Mouse (Mus musculus): ENCODE data around the gene Serpinb9. TPM values are rescaled to one million over a fixed set of nuclear protein-coding genes. Genes with fewer than 3 reads are reported as not detected.

The Serpinb9 gene
- polyA plus RNA-seq, 1 experiment from 2014 or later, result 0.72 TPM

GRCm38 (mm10) chr13:33030281-33030680, 27.2 kb downstream of the Serpinb9 start:
- H3K9ac ChIP-seq (ENCODE audit: low read length), result no peak overlapping the region
- DNase-seq (ENCODE audit: low spot score), result no peak
- WGBS, result 91% methylated on average over 2 of the region's 3 CpGs
- H3K9me3 ChIP-seq (ENCODE audit: control insufficient read depth, low read length), result no peaks in the 10 kb centered on the region
- H3K36me3 ChIP-seq (ENCODE audit: control insufficient read depth, insufficient read depth, low read length), result no peaks in the 10 kb centered on the region
- H3K4me3 ChIP-seq (ENCODE audit: low read depth, low read length), result no peak overlapping the region
- H3K4me1 ChIP-seq (ENCODE audit: control insufficient read depth, insufficient read depth, low read length), result no peaks in the 10 kb centered on the region
- H3K4me2 ChIP-seq (ENCODE audit: low read depth, severe bottlenecking), result no peak overlapping the region
- no peak for ATAC-seq (ENCODE audit: insufficient number of reproducible peaks, low FRiP score, low TSS enrichment, low read depth)
- H3K27me3 ChIP-seq (ENCODE audit: control insufficient read depth, insufficient read depth, low read length), result no peaks in the 10 kb centered on the region
- H3K27ac ChIP-seq (replicated peaks; ENCODE audit: low read depth, low read length), result no peak overlapping the region

GRCm38 (mm10) chr13:33035506-33035905, 32.5 kb downstream of the Serpinb9 start:
- Histone ChIP-seq H3K9me3 (ENCODE audit: control insufficient read depth, low read length) (no peaks in the 10 kb centered on the region), H3K27me3 (ENCODE audit: control insufficient read depth, insufficient read depth, low read length) (no peaks in the 10 kb centered on the region), H3K4me1 (ENCODE audit: control insufficient read depth, insufficient read depth, low read length) (no peaks in the 10 kb centered on the region), H3K27ac (replicated peaks; ENCODE audit: low read depth, low read length) (no peak overlapping the region), H3K4me2 (ENCODE audit: low read depth, severe bottlenecking) (no peak overlapping the region), H3K36me3 (ENCODE audit: control insufficient read depth, insufficient read depth, low read length) (no peaks in the 10 kb centered on the region), H3K4me3 (ENCODE audit: low read depth, low read length) (no peak overlapping the region), H3K9ac (ENCODE audit: low read length) (no peak overlapping the region)
- 86% methylated on average over 1 of the region's 1 CpGs for WGBS
- ATAC-seq (ENCODE audit: insufficient number of reproducible peaks, low FRiP score, low TSS enrichment, low read depth) (no peak), DNase-seq (ENCODE audit: low spot score) (no peak)

GRCm38 (mm10) chr13:33043542-33043941, 40.5 kb downstream of the Serpinb9 start:
- H3K27me3 ChIP-seq (ENCODE audit: control insufficient read depth, insufficient read depth, low read length), result no peaks in the 10 kb centered on the region
- H3K9ac ChIP-seq (ENCODE audit: low read length), result no peak overlapping the region
- H3K4me2 ChIP-seq (ENCODE audit: low read depth, severe bottlenecking), result no peak overlapping the region
- 91% methylated on average over 3 of the region's 3 CpGs for WGBS
- H3K9me3 ChIP-seq (ENCODE audit: control insufficient read depth, low read length), result no peaks in the 10 kb centered on the region
- H3K36me3 ChIP-seq (ENCODE audit: control insufficient read depth, insufficient read depth, low read length), result no peaks in the 10 kb centered on the region
- no peak for DNase-seq (ENCODE audit: low spot score)
- no peak for ATAC-seq (ENCODE audit: insufficient number of reproducible peaks, low FRiP score, low TSS enrichment, low read depth)
- no peak overlapping the region for H3K27ac ChIP-seq (replicated peaks; ENCODE audit: low read depth, low read length)
- H3K4me1 ChIP-seq (ENCODE audit: control insufficient read depth, insufficient read depth, low read length), result no peaks in the 10 kb centered on the region
- H3K4me3 ChIP-seq (ENCODE audit: low read depth, low read length), result no peak overlapping the region

- no peak overlapping the region for H3K4me2 ChIP-seq (ENCODE audit: low read depth, severe bottlenecking)
- WGBS, result 88% methylated on average over 2 of the region's 2 CpGs
- H3K9me3 ChIP-seq (ENCODE audit: control insufficient read depth, low read length), result no peaks in the 10 kb centered on the region
- no peak overlapping the region for H3K27ac ChIP-seq (replicated peaks; ENCODE audit: low read depth, low read length)
- no peak for DNase-seq (ENCODE audit: low spot score)
- no peak for ATAC-seq (ENCODE audit: insufficient number of reproducible peaks, low FRiP score, low TSS enrichment, low read depth)
- H3K9ac ChIP-seq (ENCODE audit: low read length), result no peak overlapping the region
- no peaks in the 10 kb centered on the region for H3K27me3 ChIP-seq (ENCODE audit: control insufficient read depth, insufficient read depth, low read length)
- H3K4me3 ChIP-seq (ENCODE audit: low read depth, low read length), result no peak overlapping the region
- no peaks in the 10 kb centered on the region for H3K36me3 ChIP-seq (ENCODE audit: control insufficient read depth, insufficient read depth, low read length)
- H3K4me1 ChIP-seq (ENCODE audit: control insufficient read depth, insufficient read depth, low read length), result no peaks in the 10 kb centered on the region
These were observed 44.2 kb downstream of the Serpinb9 start for GRCm38 (mm10) chr13:33047234-33047633.

- Histone ChIP-seq H3K36me3 (ENCODE audit: control insufficient read depth, insufficient read depth, low read length) (no peaks in the 10 kb centered on the region), H3K4me1 (ENCODE audit: control insufficient read depth, insufficient read depth, low read length) (no peaks in the 10 kb centered on the region), H3K27ac (replicated peaks; ENCODE audit: low read depth, low read length) (no peak overlapping the region), H3K9ac (ENCODE audit: low read length) (no peak overlapping the region), H3K27me3 (ENCODE audit: control insufficient read depth, insufficient read depth, low read length) (no peaks in the 10 kb centered on the region), H3K9me3 (ENCODE audit: control insufficient read depth, low read length) (no peaks in the 10 kb centered on the region), H3K4me3 (ENCODE audit: low read depth, low read length) (no peak overlapping the region), H3K4me2 (ENCODE audit: low read depth, severe bottlenecking) (no peak overlapping the region)
- DNase-seq (ENCODE audit: low spot score) (no peak), ATAC-seq (ENCODE audit: insufficient number of reproducible peaks, low FRiP score, low TSS enrichment, low read depth) (no peak)
- 77% methylated on average over 4 of the region's 4 CpGs for WGBS
These were observed 45.1 kb downstream of the Serpinb9 start for GRCm38 (mm10) chr13:33048187-33048586.

- Histone ChIP-seq H3K36me3 (ENCODE audit: control insufficient read depth, insufficient read depth, low read length) (no peaks in the 10 kb centered on the region), H3K27me3 (ENCODE audit: control insufficient read depth, insufficient read depth, low read length) (no peaks in the 10 kb centered on the region), H3K4me3 (ENCODE audit: low read depth, low read length) (no peak overlapping the region), H3K9ac (ENCODE audit: low read length) (no peak overlapping the region), H3K4me1 (ENCODE audit: control insufficient read depth, insufficient read depth, low read length) (no peaks in the 10 kb centered on the region), H3K9me3 (ENCODE audit: control insufficient read depth, low read length) (no peaks in the 10 kb centered on the region), H3K27ac (replicated peaks; ENCODE audit: low read depth, low read length) (no peak overlapping the region), H3K4me2 (ENCODE audit: low read depth, severe bottlenecking) (no peak overlapping the region)
- ATAC-seq (ENCODE audit: insufficient number of reproducible peaks, low FRiP score, low TSS enrichment, low read depth), result no peak
- no peak for DNase-seq (ENCODE audit: low spot score)
- WGBS, result 72% methylated on average over 3 of the region's 3 CpGs
These were observed 48.6 kb downstream of the Serpinb9 start for GRCm38 (mm10) chr13:33051697-33052096.

- Histone ChIP-seq H3K4me2 (ENCODE audit: low read depth, severe bottlenecking) (no peak overlapping the region), H3K36me3 (ENCODE audit: control insufficient read depth, insufficient read depth, low read length) (no peaks in the 10 kb centered on the region), H3K4me3 (ENCODE audit: low read depth, low read length) (no peak overlapping the region), H3K4me1 (ENCODE audit: control insufficient read depth, insufficient read depth, low read length) (no peaks in the 10 kb centered on the region), H3K9ac (ENCODE audit: low read length) (no peak overlapping the region), H3K27me3 (ENCODE audit: control insufficient read depth, insufficient read depth, low read length) (no peaks in the 10 kb centered on the region), H3K27ac (replicated peaks; ENCODE audit: low read depth, low read length) (no peak overlapping the region), H3K9me3 (ENCODE audit: control insufficient read depth, low read length) (no peaks in the 10 kb centered on the region)
- ATAC-seq (ENCODE audit: insufficient number of reproducible peaks, low FRiP score, low TSS enrichment, low read depth) (no peak), DNase-seq (ENCODE audit: low spot score) (no peak)
- WGBS, result 90% methylated on average over 1 of the region's 1 CpGs
These were observed 60.0 kb downstream of the Serpinb9 start for GRCm38 (mm10) chr13:33063048-33063447.

Other genes with a start within 250 kb of the Serpinb9 start
- 0.76 and 1.1 TPM in 2 replicates for gene Mylk4, start 219.3 kb upstream of the Serpinb9 start, polyA plus RNA-seq (2014; fragmentation: Nextera tagmentation; extraction: Ambion mirVana)
- 17.5 and 19.7 TPM in 2 replicates for gene Wrnip1, start 201.2 kb upstream of the Serpinb9 start, polyA plus RNA-seq (2014; fragmentation: Nextera tagmentation; extraction: Ambion mirVana)
- not detected in 2 replicates for gene D930007J09Rik, start 200.4 kb upstream of the Serpinb9 start, polyA plus RNA-seq (2014; fragmentation: Nextera tagmentation; extraction: Ambion mirVana)
- gene Serpinb1a, start 152.1 kb upstream of the Serpinb9 start, polyA plus RNA-seq (2014; fragmentation: Nextera tagmentation; extraction: Ambion mirVana), result 1.5 and 2.5 TPM in 2 replicates
- not detected in 2 replicates for gene Serpinb1c, start 105.0 kb upstream of the Serpinb9 start, polyA plus RNA-seq (2014; fragmentation: Nextera tagmentation; extraction: Ambion mirVana)
- gene Serpinb6b, start 38.0 kb upstream of the Serpinb9 start, polyA plus RNA-seq (2014; fragmentation: Nextera tagmentation; extraction: Ambion mirVana), result 0.32 and 0.54 TPM in 2 replicates
- not detected in 2 replicates for gene Serpinb9b, start 24.2 kb downstream of the Serpinb9 start, polyA plus RNA-seq (2014; fragmentation: Nextera tagmentation; extraction: Ambion mirVana)
- gene Serpinb1b, start 75.3 kb downstream of the Serpinb9 start, polyA plus RNA-seq (2014; fragmentation: Nextera tagmentation; extraction: Ambion mirVana), result not detected in 2 replicates
- not detected in 2 replicates for gene Serpinb9c, start 156.5 kb downstream of the Serpinb9 start, polyA plus RNA-seq (2014; fragmentation: Nextera tagmentation; extraction: Ambion mirVana)
- gene Serpinb9d, start 189.7 kb downstream of the Serpinb9 start, polyA plus RNA-seq (2014; fragmentation: Nextera tagmentation; extraction: Ambion mirVana), result not detected in 2 replicates
- gene Serpinb9e, start 246.4 kb downstream of the Serpinb9 start, polyA plus RNA-seq (2014; fragmentation: Nextera tagmentation; extraction: Ambion mirVana), result not detected in 2 replicates

Data from limb, embryonic 11.5 days (tissue).